Mouse (Mus musculus) skeletal muscle tissue, adult 2 months (tissue): ENCODE results near the gene 4930415O20Rik.

Source experiments
- DNase-seq: peaks from one replicate; pipeline ENCODE4 v3.0.0-alpha.2; 2012; ENCODE audit warnings: low read depth, low spot score

Gene 4930415O20Rik

DNA sequence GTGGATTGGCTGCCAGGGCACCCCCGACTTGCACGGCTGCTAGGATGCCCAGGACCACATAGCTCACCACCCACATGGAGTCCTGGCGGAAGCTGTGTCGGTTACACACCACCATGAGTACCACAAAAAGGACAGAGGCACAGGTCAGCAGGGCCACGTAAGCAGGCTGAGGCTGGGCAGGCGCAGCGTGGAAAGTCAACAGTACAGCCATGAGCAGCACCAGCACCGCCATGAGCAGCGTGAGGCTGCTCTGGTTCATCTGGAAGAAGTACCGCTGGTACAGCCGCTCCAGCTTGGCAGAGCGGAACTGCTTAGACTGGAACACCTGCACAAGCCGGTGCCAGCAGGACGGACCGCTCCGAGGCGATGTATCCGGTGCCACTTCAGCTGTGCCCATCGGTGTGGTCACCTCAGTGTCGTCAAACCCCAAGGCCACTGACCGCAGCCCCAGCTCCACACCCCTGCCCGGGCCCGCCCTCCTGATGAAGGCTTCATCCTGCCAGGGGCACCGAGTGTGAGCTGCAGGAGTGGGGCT is 33.3 kb downstream of the 4930415O20Rik start:
- DNase-seq, result no peak

DNA sequence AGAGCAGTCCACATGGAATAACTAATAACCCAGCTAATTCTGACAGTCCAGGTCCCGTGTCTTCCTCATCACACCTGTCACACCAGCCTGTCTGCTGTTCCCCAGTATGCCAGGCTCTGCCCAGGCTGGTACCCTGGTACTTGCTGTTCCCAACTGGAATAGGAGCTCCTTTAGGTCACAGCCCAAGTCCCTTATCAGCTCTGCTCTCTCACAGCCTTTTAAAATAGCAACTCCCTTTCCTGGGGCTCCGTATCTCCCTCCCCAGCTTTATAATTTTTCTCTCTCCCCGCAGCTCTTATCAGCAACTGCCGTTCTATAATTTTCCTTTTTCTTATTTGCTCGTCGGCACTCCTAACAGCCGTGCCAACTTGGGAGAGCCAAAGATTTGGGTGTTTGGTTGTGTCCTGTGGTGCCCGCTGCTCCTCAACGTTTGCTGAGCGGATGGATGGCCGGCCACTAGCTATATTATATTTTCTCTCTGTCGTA is 35.3 kb downstream of the 4930415O20Rik start:
- DNase-seq, result peak; percentile 43

DNA sequence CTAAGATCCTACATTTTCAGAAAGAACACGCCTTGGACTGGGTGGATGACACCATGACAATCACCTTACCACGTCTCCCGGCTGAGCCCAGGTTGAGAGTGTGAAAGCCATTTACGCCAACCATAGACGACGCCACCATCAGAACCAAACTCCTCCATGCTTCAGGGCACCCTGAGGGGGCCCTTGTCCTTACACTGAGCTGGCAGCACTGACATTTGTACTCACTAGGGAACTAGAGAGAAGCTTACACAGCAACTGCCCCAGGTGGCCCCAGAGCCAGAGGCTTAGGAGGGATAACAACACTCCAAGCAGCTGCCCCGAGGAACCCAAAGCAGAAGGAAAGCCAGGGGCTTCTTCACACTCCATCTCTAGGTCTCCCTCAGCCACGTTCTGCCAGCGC is 35.9 kb downstream of the 4930415O20Rik start:
- no peak for DNase-seq

DNA sequence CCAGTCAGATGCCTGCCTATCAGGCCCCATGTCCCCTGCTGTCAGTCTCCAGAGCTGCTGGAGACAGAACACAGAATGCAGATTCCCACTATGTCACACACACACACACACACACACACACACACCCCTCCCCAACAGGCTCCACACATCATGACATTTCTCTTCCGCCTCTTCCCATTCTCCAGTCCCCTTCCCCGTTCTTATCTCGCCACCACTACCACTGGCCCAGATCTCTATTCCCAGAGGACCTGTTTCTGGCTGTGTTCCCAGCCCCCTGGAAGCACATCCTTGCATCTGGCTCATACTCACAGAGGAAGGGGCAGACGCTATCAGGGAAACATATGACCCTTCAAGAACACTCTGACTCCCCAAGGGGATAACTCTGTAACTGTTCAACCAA is 36.8 kb downstream of the 4930415O20Rik start:
- DNase-seq, result peak; percentile 76

DNA sequence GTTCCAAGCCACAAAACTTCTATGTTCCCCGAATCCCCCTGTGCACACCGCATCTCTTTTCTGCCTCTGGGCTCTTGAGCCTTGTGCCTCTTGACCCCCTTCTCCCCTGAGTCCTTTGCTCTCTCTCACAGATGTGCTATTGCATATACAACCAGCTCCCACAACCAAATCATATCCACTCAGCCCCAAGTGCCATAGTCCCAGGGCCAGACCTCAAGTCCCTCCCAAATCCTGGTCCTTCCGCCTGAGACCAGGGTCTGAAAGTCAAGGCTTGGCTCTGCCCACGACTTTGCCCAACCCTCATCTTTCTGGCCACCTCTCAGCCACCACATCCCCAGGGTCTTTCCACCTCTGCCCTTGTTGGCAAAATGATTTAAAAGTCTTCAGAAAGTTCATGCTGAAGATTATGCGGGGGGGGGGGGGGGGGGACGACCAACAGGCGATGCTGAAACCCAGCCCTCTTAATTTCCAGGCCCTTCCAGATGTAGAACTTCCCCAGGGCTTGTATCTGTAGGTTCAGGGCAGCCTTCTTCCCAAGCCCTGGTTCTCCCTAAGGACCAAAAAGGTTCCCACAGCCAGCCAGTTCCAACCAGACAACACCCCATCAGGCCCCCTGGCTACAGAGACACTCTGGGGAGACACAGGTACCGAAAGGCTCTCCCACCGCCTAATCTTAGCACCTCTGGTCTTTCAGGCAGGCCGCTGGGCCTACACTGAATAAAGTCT is 37.4 kb downstream of the 4930415O20Rik start:
- DNase-seq, result no peak

DNA sequence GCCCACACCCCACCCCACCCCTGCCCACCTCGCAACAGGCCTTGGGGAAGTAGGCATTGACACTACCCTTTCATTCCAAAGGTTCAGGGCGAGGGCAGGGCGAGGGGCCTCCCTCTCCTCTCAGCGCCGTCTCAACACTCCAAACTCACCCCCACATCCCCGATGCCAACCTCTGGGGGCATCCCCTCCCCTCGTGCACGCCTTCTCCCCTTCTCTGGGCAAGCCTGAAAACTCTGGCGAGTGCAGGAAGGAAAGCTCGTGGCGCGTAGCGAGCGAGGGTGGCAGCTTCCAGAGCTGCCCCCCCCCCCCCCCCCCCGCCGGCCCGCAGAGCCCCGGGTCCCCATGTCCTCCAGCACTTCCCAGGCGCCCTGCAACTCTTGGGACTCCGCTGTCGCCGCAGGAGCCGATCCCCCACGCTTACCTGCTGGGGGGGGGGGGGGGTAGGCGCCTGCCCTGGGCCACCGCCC is 38.0 kb downstream of the 4930415O20Rik start:
- no peak for DNase-seq

DNA sequence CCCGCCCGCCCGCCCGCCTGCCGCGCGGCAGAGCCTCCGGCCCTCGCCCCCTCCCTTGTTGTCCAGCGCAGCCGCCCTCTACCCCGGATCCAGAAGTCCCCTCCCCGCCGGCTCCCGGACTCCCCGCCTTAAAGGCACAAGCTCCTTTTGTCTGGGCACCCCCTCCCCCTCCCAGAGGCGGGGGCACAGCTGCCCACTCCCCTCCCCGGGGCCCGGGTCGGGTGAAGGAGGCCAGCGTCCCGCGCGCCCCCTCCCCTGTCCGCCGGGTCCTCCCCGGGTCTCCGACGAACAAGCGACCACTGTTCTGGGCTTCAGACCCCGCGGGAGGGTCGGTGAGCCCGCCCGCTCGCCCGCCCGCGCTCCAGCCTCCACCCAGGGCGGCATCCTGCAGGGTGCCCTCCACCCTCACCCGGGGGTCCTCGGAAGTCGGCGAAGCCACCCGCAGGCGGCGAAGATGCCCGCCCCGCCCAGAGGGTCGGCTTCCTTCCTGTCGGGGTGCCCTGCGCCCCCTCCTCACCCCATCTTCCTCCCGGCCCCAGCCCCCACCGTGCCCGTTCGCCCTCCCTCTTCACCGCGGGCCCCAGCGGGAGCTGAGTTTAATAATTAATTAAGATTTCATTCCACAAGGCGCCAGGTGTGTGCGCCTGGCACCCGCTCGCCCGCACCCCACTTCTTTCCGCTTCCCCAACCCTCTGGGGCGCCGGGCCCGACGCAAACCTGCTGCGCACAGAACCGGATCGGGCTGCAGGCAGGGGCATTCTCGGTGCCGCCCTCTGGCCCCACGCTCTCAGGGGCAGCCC is 38.7 kb downstream of the 4930415O20Rik start, which contains the start of gene Adcy6:
TSS of gene Adcy6 (minus strand) at position 746 of the 800 bp plus-strand sequence.
- peak; percentile 59 for DNase-seq

DNA sequence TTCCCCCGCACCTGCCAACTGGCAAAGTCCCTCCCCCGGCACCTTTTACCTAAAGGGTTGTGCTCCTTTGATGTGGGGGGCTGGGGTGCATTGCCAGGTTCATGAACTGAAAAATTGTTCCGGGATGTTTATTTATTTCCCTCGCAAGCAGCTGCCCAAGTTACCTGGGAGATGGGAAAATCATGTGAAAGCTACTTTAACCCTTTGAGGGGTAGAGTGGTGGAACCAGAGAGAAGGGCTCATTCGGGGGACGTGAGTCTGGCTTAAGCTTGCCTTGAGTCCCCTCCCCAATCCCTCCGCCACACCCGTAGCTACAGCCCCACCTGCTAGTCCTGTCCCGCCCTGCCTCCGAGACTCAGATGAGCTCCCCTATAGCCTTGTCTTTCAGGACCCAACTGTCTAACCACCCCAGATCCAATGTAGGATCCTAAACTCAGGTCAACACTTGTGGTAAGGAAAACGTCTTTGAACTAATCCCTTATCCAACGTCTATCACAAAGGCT is 39.4 kb downstream of the 4930415O20Rik start:
- DNase-seq, result no peak

DNA sequence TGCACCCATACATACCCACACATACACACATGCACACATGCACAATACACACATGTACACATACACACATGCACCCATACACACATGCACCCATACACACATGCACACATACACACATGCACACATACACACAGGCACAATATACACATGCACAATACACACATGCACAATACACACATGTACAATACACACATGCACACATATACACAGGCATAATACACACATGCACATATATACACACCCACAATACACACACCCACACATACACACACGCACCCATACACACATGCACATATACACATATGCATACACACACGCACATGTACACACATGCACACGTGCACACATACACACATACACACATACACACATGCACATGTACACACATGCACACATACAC is 41.4 kb downstream of the 4930415O20Rik start:
- DNase-seq, result no peak

DNA sequence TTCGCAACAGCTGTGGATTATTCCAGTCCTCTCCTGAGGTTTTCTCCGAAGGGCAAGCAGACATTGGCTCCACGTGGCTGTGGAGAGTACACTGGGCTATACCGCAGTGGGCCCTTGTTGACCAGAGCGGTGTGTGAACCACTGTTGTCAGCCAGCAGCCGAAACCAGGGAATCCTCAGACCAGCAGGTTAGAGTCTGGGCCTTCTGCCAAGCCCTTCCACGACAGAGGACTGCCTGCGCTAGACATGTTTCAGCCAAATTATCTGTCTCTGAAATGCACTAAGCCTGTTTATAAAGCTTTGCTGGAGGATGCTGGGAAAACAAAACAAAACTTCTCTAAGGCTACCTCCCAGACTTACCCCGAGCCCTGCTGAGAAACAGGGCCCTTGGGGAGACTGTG is 43.7 kb downstream of the 4930415O20Rik start:
- DNase-seq, result no peak

DNA sequence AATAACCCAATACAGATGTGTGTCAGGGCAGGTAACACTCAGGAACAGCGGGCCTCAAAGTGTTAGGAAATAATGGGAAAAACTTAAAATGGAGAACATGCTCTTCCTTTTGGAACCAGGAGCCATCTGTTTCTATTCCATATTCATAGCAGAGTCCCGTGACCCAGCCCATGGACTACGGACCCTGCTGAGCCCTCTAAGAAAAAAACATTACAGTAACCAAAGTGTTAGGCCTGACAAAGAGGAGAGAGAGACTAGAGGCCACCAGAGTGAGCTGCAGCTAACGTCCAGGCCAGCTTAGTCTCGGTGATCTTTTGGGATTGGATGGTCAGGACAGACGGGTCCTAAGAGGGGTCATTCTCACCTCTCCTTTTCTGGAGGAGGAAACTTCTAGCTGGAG is 44.2 kb downstream of the 4930415O20Rik start:
- no peak for DNase-seq

DNA sequence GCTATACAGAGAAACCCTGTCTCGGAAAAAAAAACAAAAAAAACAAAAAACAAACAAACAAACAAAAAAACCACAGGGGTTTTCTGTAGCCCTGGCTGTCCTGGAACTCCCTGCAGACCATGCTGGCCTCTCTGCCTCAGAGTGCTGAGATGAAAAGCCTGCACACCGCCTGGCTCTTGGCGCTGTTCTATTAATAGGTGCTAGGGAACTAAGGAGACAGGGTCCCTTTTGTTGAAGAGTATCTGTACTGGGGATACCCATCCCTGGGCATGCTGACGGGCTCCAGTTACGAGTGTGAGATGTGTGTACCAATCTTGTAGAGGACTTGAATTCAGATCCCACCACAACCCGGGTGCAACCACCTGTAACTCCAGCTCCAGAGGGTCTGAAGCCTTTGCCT is 44.9 kb downstream of the 4930415O20Rik start:
- no peak for DNase-seq

DNA sequence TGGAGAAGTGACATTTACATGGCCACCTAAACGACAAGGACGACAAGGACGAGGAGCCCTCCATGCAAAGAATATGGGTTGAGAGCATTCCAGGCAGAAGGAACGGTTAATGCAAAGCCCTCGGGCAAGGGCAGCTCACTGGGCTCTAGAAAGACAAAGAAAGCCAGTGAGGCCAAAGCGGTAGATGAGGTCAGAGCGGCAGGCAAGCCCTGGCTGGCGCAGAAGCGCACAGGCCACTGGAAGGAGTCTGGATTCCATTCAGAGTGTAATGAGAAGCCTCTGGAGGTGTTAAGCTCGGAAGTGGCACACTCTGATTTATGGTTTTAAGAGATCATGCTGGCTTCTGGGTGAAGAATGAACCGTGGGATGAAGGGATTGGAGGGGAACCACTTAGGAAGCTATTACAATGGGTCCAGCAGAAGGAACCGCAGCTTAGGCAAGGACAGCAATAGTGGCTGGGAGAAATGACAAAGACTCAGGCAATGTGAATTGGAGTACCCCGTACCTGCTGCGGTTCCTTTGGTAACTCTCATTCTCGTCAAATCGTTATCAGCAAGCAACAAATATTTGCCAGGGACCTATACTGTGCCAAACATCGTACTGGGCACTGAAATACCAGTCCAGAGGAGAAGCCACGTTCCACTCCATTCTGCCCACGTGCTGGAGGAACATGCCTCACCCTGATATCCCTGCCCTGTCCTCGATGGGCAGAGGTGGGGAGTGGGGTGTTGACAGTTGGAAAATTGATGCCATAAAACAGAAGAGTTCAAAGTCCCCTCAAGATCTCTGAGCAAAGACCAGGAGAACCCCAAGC is 45.8 kb downstream of the 4930415O20Rik start:
- DNase-seq, result no peak

DNA sequence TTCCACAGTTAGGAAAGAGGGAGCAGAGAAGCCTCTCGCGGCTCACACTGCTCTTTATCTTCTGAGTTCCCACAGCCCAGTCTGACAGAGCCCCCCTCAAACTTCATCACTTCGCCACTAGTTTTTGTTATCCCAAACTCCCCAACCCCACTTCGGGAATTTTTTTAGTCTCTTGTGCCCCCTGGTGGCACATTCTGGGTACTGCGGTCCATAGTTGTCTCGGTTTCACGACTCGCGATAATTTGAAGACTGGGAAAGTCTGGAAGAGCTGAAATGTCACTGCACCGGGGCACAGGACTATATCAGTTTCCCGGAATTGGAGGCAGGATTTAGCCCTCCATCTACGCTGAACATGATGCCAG is 46.4 kb downstream of the 4930415O20Rik start:
- peak; percentile 54 for DNase-seq

DNA sequence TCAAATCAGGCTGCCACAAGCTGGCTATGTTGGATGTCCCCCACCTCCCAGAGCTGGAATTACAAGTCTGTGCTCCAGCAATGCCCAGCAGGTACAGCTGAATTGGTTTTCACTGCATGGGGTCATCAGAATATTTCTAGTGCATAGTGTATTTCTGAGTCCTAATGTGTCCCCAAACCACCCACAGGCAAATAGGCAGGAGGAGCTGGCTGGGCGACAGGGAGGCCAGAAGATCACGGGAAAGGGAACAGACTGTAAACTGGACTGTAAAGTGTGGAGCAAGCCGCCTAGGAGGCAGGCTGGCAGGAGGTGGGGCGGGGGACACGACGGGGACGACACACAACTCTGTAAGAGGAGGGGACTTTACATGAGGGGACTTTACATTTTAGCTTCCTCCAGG is 51.4 kb downstream of the 4930415O20Rik start:
- DNase-seq, result no peak

DNA sequence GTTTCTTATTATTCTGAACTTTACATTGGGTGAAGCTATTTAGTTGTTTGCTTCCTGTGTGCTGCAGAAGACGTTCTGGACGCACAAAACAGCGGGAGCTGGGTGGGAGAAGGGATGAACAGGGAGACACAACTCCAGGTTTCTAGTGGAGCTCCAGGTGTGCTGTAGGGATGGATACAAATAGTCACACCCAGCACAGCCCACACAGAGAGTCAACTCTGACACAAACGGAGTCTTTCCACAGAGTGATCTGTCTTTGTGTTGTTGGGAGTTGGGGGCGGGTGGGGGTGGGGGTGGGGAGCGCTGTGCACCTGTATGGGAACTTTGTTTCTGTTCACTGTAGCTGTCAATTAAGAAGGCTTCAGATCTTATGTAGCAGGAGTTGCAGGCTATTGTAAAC is 51.9 kb downstream of the 4930415O20Rik start:
- DNase-seq, result no peak

DNA sequence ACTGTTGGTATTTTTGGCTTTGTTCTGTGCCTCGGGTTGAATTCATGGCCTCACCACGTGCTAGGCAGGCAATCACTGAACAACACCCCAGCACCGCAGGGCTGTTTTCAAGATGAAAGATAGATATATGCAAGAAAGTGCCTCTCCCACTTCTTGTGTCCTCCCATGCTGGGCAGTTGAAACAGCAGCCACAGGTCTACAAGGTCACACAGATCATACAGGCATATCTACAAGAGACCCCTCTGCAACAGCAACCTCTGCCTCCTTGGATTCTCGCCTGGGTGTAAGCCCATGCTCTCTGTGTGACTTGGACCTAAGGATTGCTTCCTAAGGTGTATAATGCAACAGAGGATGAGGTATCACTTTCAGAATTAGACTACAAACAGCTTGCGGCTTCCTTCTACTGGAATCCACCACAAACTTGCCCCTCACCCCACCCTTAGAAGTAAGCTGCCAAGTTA is 52.6 kb downstream of the 4930415O20Rik start:
- DNase-seq, result no peak

DNA sequence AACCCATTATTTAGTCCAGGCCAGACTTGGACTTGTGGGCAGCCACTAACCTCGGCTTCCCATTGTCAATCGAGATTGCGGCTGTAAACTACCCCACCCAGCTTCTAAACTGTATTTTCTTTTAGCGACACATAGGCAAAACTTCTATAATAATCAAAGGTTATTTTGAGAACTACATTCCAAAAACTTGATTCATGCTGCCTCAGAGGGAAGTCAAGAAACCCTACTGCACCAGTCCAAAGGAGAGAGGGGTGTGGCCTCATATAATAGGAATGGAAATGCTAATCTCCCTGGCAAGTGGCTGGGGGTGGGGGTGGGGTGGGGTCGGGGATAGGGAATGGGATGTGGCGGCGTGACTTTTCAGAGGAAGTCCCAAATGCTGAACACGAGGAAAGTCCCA is 55.3 kb downstream of the 4930415O20Rik start:
- DNase-seq, result no peak

DNA sequence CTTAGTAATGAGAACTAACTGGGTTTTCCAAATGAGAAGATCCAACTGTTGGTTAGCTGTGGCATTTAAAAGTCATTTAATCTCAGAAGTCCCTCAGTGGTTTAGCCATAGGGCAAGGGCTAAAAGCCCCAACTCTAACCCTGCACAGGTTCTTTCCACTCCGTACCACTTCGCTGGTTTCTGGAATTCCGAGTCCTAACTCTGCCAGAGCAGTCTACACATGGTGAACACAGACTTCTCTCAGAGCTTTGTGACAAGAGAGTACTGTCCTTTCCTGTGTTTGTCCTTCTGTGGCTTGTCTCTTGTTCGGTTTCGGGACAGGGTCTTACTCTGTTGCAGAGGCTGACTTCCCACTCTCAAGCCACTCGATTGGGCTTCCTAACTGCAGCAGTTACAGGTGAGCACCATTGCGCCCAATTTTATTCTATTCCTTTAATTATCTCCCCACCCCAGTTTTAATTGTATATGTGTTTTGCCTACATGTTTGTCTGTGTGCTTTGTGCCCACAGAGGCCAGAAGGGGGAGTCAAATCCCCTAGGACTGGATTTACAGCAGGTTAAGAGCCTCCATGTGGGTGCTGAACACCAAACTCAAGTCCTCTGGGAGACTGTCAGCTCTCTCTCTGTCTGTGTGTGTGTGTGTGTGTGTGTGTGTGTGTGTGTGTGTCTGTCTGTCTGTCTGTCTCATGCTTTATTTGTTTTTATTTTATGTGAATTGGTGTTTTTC is 55.8 kb downstream of the 4930415O20Rik start:
- no peak for DNase-seq

DNA sequence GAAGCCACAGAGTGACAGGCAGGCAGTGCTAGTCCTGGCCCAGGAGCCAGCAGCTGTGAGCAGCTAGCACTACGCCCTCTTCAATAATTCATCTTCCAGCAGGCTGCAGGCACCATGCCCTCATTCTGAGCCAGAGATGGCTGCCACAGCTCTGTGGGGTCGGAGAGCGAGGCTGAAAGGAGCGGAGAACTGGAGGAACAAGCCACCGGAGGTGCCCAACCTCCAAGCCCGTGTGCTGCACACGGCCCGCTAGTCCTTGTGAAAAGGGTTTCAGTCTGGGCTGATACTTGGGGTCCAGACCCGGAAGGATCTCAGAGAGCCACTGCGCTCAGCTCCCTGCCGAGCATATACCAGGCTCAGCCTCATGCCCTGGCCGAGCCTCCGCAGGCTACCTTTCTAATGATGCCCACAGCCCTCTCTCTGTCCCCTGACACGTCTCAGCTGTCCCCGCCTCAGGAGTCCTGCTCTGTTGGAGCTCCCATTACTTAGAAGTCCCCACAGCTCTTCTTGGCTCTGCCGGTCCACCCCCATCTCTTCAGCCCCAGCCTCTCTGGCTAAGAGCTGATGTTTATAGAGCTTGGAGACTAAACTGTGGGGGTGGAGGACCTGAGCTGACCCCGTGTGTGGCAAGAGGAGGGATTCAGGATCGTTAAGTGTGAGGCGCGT is 57.9 kb downstream of the 4930415O20Rik start:
- DNase-seq, result peak; percentile 52
